Mouse (Mus musculus): ENCODE results near the gene Slc6a8. TPM values are rescaled to one million over a fixed set of nuclear protein-coding genes. Genes with fewer than 3 reads are reported as not detected.

The Slc6a8 gene
- polyA plus RNA-seq, 1 experiment from 2014 or later = 6.7 TPM

DNA sequence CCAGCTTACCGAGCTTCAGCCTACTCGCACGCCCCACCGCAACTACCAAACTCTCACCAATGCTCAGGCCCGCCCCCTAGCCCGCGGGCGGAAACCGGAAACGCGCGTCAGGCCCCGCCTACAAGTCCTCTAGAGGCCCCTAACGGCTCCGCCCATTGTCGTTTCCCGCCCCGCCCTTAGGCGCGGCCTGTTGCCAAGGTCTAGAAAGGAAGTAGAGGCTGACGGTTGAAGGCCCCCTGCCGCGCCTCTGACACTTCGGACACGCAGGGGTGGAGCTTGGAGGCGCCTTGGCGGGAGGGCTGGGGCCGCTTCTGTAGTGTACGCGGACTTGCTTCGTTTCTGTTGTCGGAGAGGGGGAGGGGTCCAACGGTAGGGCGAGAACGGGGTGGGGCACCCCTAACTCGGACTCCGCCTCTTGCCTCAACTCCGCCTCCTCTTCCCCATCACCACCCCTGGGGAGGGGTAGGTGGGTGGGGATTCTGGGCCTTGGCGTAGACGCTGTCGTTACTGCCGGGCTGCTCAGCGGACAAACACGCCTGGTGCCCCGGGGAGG, 43.2 kb downstream of the Slc6a8 start, which contains the start of the genes Bcap31 and Abcd1:
TSS of gene Bcap31 (minus strand) at position 67 of the 553 bp plus-strand sequence.
TSS of gene Abcd1 (plus strand) at position 489 of the 553 bp plus-strand sequence.
- peak; percentile 95 for ATAC-seq (ENCODE audit: insufficient read depth, low FRiP score)
- no peaks in the 10 kb centered on the region for H3K27me3 ChIP-seq (ENCODE audit: control insufficient read depth, insufficient read depth, low read length)
- no peaks in the 10 kb centered on the region for H3K36me3 ChIP-seq (ENCODE audit: control insufficient read depth, insufficient read depth, low read length)
- H3K4me3 ChIP-seq (replicated peaks; ENCODE audit: low read length) = peak within 1 kb of the TSS; percentile 63
- peaks cover 17% of the 10 kb centered on the region; the same call in 1 of the 2 replicates for H3K4me1 ChIP-seq (ENCODE audit: control insufficient read depth, insufficient read depth, low read length)
- H3K9ac ChIP-seq (ENCODE audit: low read length) = peak within 1 kb of the TSS; percentile 76
- H3K4me2 ChIP-seq (ENCODE audit: low read depth, low read length) = peak within 1 kb of the TSS; percentile 73
- H3K9me3 ChIP-seq (replicated peaks; ENCODE audit: control insufficient read depth, low read length) = no peaks in the 10 kb centered on the region
- WGBS = 14% methylated on average over 43 of the region's 45 CpGs
- H3K27ac ChIP-seq (ENCODE audit: low read length) = peak within 1 kb of the TSS; percentile 88

DNA sequence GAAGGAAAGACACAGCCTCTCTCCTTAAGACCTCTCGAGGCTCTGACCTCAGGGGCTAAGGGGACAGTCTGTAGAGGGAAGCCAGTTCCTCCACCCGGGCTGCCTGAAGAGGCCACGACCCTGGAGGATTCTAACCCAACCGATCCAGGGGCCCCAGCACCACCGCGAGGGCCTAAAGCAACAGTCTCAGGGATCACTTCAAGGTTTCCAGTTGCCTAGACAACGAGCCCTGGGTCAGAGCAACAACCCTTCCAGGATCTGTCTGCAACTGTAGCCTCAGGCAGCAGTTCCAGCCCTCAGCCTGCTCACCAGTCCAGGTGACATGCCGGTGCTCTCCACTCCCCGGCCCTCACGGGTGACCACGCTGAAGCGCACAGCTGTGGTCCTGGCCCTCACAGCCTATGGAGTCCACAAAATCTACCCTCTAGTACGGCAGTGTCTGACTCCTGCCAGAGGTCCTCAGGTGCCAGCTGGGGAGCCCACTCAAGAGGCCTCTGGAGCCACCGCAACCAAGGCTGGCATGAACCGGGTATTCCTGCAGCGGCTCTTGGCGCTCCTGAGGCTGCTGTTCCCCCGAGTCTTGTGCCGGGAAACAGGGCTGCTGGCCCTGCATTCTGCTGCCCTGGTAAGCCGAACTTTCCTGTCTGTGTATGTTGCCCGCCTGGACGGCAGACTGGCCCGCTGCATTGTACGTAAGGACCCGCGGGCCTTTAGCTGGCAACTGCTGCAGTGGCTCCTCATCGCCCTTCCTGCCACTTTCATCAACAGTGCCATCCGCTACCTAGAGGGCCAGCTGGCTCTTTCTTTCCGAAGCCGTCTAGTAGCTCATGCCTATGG, 44.0 kb downstream of the Slc6a8 start:
- Histone ChIP-seq H3K27ac (ENCODE audit: low read length) (peak overlapping the region; percentile 85), H3K4me1 (ENCODE audit: control insufficient read depth, insufficient read depth, low read length) (peaks cover 17% of the 10 kb centered on the region; the same call in 1 of the 2 replicates), H3K27me3 (ENCODE audit: control insufficient read depth, insufficient read depth, low read length) (no peaks in the 10 kb centered on the region), H3K9me3 (replicated peaks; ENCODE audit: control insufficient read depth, low read length) (no peaks in the 10 kb centered on the region), H3K4me2 (ENCODE audit: low read depth, low read length) (peak overlapping the region; percentile 73), H3K9ac (ENCODE audit: low read length) (peak overlapping the region; percentile 72), H3K36me3 (ENCODE audit: control insufficient read depth, insufficient read depth, low read length) (no peaks in the 10 kb centered on the region), H3K4me3 (replicated peaks; ENCODE audit: low read length) (peak overlapping the region; percentile 63)
- ATAC-seq (ENCODE audit: insufficient read depth, low FRiP score) = peak; percentile 4
- 36% methylated on average over 30 of the region's 30 CpGs for WGBS

DNA sequence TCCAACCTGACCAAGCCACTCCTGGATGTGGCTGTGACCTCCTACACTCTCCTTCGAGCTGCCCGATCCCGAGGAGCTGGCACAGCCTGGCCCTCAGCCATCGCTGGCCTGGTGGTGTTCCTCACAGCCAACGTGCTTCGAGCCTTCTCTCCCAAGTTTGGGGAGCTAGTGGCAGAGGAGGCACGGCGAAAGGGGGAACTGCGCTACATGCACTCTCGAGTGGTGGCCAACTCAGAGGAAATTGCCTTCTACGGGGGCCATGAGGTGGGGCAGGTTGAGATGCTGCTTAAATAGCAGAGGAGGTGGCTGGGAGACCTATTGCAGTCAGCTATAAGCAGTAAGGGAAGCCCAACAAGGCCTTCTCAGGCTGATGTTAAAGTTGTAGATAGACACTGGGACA, 44.7 kb downstream of the Slc6a8 start:
- peak overlapping the region; percentile 63 for H3K4me3 ChIP-seq (replicated peaks; ENCODE audit: low read length)
- no peaks in the 10 kb centered on the region for H3K9me3 ChIP-seq (replicated peaks; ENCODE audit: control insufficient read depth, low read length)
- no peaks in the 10 kb centered on the region for H3K36me3 ChIP-seq (ENCODE audit: control insufficient read depth, insufficient read depth, low read length)
- 60% methylated on average over 11 of the region's 11 CpGs for whole genome bisulfite sequencing
- peaks cover 17% of the 10 kb centered on the region; the same call in 1 of the 2 replicates for H3K4me1 ChIP-seq (ENCODE audit: control insufficient read depth, insufficient read depth, low read length)
- peak overlapping the region; percentile 72 for H3K9ac ChIP-seq (ENCODE audit: low read length)
- no peaks in the 10 kb centered on the region for H3K27me3 ChIP-seq (ENCODE audit: control insufficient read depth, insufficient read depth, low read length)
- H3K4me2 ChIP-seq (ENCODE audit: low read depth, low read length) = peak overlapping the region; percentile 73
- H3K27ac ChIP-seq (ENCODE audit: low read length) = peak overlapping the region; percentile 85
- no peak for ATAC-seq (ENCODE audit: insufficient read depth, low FRiP score)

DNA sequence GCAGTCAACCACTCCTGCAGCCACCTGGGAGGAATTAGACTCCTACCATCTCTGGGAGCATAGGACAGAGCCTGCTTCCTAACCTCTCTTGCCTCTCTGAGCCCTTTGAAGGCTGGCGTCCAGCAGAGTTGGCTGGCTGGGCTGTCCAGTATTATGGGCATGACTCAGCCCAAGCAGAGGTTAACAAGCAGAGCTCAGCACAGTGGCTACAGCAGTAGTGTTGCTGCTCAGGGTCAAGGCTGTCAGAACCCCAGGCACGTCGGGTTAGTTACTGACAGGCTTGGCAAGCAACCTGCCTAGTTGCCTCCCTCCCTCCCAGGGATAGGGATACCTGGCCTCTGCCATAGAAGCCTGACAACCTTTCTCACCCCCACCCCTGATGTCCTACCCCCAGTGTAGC, 45.3 kb downstream of the Slc6a8 start:
- 33% methylated on average over 3 of the region's 3 CpGs for WGBS
- H3K27ac ChIP-seq (ENCODE audit: low read length) = peak overlapping the region; percentile 85
- peak overlapping the region; percentile 73 for H3K4me2 ChIP-seq (ENCODE audit: low read depth, low read length)
- no peaks in the 10 kb centered on the region for H3K27me3 ChIP-seq (ENCODE audit: control insufficient read depth, insufficient read depth, low read length)
- peaks cover 17% of the 10 kb centered on the region; the same call in 1 of the 2 replicates for H3K4me1 ChIP-seq (ENCODE audit: control insufficient read depth, insufficient read depth, low read length)
- peak overlapping the region; percentile 48; the same call in 1 of the 2 replicates for H3K9ac ChIP-seq (ENCODE audit: low read length)
- peak overlapping the region; percentile 63 for H3K4me3 ChIP-seq (replicated peaks; ENCODE audit: low read length)
- no peaks in the 10 kb centered on the region for H3K36me3 ChIP-seq (ENCODE audit: control insufficient read depth, insufficient read depth, low read length)
- H3K9me3 ChIP-seq (replicated peaks; ENCODE audit: control insufficient read depth, low read length) = no peaks in the 10 kb centered on the region
- no peak for ATAC-seq (ENCODE audit: insufficient read depth, low FRiP score)

DNA sequence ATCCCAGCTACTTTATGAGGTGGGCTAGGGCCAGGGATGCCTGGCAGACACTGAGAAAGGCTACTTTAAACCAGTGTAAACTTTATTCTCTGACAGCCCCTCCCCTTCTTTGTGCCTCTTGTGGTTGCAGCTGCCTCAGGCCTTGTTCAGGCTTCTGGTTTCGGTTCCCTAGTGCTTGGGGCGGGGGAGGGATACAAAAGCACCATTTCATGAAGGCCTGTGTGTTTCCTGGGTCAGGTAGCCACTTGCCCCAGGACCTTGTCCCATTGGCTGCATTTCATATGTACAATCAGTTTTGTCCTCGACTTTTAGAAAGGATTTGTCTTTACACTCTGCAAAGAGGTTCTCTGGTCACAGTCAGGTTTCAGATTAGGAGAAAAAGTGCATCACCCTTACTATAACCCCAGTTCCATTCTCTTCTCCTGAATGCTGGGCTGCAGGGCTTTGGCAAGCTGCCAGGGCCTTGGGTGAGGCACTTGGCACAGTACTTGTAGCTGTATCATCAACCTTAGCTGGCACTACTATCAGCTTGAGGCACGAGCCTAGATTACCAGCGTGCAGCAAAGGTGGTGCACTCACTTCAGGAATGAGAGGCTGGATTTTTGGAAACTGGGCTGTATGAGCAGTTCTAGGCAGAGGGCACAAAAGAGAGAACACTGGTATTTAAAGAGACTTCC, 45.9 kb downstream of the Slc6a8 start:
- ATAC-seq (ENCODE audit: insufficient read depth, low FRiP score) = no peak
- WGBS = 35% methylated on average over 5 of the region's 5 CpGs

DNA sequence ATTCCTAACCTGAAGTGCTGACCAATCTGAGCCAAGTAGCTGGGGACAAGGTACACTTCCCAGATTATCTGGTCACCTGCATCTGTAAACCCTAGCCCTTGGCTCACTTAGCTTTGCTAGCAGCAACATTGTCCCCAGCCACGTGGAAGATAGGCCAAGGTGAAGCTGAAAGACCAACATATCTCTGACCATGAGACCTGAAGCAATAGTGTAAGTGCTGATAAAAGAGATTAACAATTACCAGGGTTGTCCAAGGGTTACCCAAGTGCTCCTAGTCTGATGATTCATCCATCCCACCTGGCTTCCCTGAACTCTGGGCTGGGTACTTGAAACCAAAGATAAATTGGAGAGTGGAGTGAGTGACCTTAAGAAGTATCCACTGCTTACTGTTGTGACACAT, 58.0 kb downstream of the Slc6a8 start:
- H3K4me1 ChIP-seq (ENCODE audit: control insufficient read depth, insufficient read depth, low read length) = no peaks in the 10 kb centered on the region
- H3K4me2 ChIP-seq (ENCODE audit: low read depth, low read length) = no peak overlapping the region
- no peak overlapping the region for H3K9ac ChIP-seq (ENCODE audit: low read length)
- H3K9me3 ChIP-seq (replicated peaks; ENCODE audit: control insufficient read depth, low read length) = no peaks in the 10 kb centered on the region
- H3K27ac ChIP-seq (ENCODE audit: low read length) = no peak overlapping the region
- 0 out of 2 replicates have a peak, but pooled peaks have one; percentile 13 for ATAC-seq (ENCODE audit: insufficient read depth, low FRiP score)
- WGBS = 59% methylated on average over 1 of the region's 1 CpGs
- no peaks in the 10 kb centered on the region; the same call in 1 of the 2 replicates for H3K36me3 ChIP-seq (ENCODE audit: control insufficient read depth, insufficient read depth, low read length)
- no peaks in the 10 kb centered on the region for H3K27me3 ChIP-seq (ENCODE audit: control insufficient read depth, insufficient read depth, low read length)
- no peak overlapping the region for H3K4me3 ChIP-seq (replicated peaks; ENCODE audit: low read length)

More for the DNA sequence above, 45.9 kb downstream of the Slc6a8 start:
- H3K4me1 ChIP-seq (ENCODE audit: control insufficient read depth, insufficient read depth, low read length) = peaks cover 17% of the 10 kb centered on the region; the same call in 1 of the 2 replicates
- peak overlapping the region; percentile 73 for H3K4me2 ChIP-seq (ENCODE audit: low read depth, low read length)
- peak overlapping the region; percentile 63 for H3K4me3 ChIP-seq (replicated peaks; ENCODE audit: low read length)
- no peaks in the 10 kb centered on the region for H3K27me3 ChIP-seq (ENCODE audit: control insufficient read depth, insufficient read depth, low read length)
- no peaks in the 10 kb centered on the region for H3K36me3 ChIP-seq (ENCODE audit: control insufficient read depth, insufficient read depth, low read length)
- no peaks in the 10 kb centered on the region for H3K9me3 ChIP-seq (replicated peaks; ENCODE audit: control insufficient read depth, low read length)
- H3K27ac ChIP-seq (ENCODE audit: low read length) = peak overlapping the region; percentile 85
- peak overlapping the region; percentile 48; the same call in 1 of the 2 replicates for H3K9ac ChIP-seq (ENCODE audit: low read length)

Other genes starting within 250 kb of the Slc6a8 start
- gene Trex2, start 237.8 kb upstream of the Slc6a8 start, polyA plus RNA-seq (2015; fragmentation: Nextera tagmentation; extraction: Ambion mirVana) = 12.3 and 24.8 TPM in 2 replicates
- gene Haus7, start 214.1 kb upstream of the Slc6a8 start, polyA plus RNA-seq (2015; fragmentation: Nextera tagmentation; extraction: Ambion mirVana) = 49.6 and 50.9 TPM in 2 replicates
- 87.2 and 114 TPM in 2 replicates for gene Bgn, start 189.5 kb upstream of the Slc6a8 start, polyA plus RNA-seq (2015; fragmentation: Nextera tagmentation; extraction: Ambion mirVana)
- 0.26 and 0.59 TPM in 2 replicates for gene Atp2b3, start 170.1 kb upstream of the Slc6a8 start, polyA plus RNA-seq (2015; fragmentation: Nextera tagmentation; extraction: Ambion mirVana)
- 8.2 and 9.0 TPM in 2 replicates for gene Dusp9, start 33.7 kb upstream of the Slc6a8 start, polyA plus RNA-seq (2015; fragmentation: Nextera tagmentation; extraction: Ambion mirVana)
- 22.4 and 24.4 TPM in 2 replicates for gene Pnck, start 13.0 kb upstream of the Slc6a8 start, polyA plus RNA-seq (2015; fragmentation: Nextera tagmentation; extraction: Ambion mirVana)
- 290 and 308 TPM in 2 replicates for gene Bcap31, start 43.0 kb downstream of the Slc6a8 start, polyA plus RNA-seq (2015; fragmentation: Nextera tagmentation; extraction: Ambion mirVana)
- 20.3 and 20.8 TPM in 2 replicates for gene Abcd1, start 43.4 kb downstream of the Slc6a8 start, polyA plus RNA-seq (2015; fragmentation: Nextera tagmentation; extraction: Ambion mirVana)
- gene Plxnb3, start 83.9 kb downstream of the Slc6a8 start, polyA plus RNA-seq (2015; fragmentation: Nextera tagmentation; extraction: Ambion mirVana) = 0.77 and 1.1 TPM in 2 replicates
- gene Srpk3, start 101.3 kb downstream of the Slc6a8 start, polyA plus RNA-seq (2015; fragmentation: Nextera tagmentation; extraction: Ambion mirVana) = 4.8 and 15.1 TPM in 2 replicates
- 197 and 209 TPM in 2 replicates for gene Idh3g, start 113.7 kb downstream of the Slc6a8 start, polyA plus RNA-seq (2015; fragmentation: Nextera tagmentation; extraction: Ambion mirVana)
- 248 and 275 TPM in 2 replicates for gene Ssr4, start 113.9 kb downstream of the Slc6a8 start, polyA plus RNA-seq (2015; fragmentation: Nextera tagmentation; extraction: Ambion mirVana)
- gene Pdzd4, start 151.8 kb downstream of the Slc6a8 start, polyA plus RNA-seq (2015; fragmentation: Nextera tagmentation; extraction: Ambion mirVana) = 0.69 and 0.96 TPM in 2 replicates
- 0.32 and 0.42 TPM in 2 replicates for gene Avpr2, start 219.0 kb downstream of the Slc6a8 start, polyA plus RNA-seq (2015; fragmentation: Nextera tagmentation; extraction: Ambion mirVana)
- gene L1cam, start 223.0 kb downstream of the Slc6a8 start, polyA plus RNA-seq (2015; fragmentation: Nextera tagmentation; extraction: Ambion mirVana) = 9.8 and 12.9 TPM in 2 replicates
- 4.7 and 5.7 TPM in 2 replicates for gene Arhgap4, start 248.7 kb downstream of the Slc6a8 start, polyA plus RNA-seq (2015; fragmentation: Nextera tagmentation; extraction: Ambion mirVana)
- gene Naa10, start 248.8 kb downstream of the Slc6a8 start, polyA plus RNA-seq (2015; fragmentation: Nextera tagmentation; extraction: Ambion mirVana) = 126 and 134 TPM in 2 replicates